Mouse (Mus musculus): Measurements from ENCODE around the gene Inka1.

Gene Inka1

DNA sequence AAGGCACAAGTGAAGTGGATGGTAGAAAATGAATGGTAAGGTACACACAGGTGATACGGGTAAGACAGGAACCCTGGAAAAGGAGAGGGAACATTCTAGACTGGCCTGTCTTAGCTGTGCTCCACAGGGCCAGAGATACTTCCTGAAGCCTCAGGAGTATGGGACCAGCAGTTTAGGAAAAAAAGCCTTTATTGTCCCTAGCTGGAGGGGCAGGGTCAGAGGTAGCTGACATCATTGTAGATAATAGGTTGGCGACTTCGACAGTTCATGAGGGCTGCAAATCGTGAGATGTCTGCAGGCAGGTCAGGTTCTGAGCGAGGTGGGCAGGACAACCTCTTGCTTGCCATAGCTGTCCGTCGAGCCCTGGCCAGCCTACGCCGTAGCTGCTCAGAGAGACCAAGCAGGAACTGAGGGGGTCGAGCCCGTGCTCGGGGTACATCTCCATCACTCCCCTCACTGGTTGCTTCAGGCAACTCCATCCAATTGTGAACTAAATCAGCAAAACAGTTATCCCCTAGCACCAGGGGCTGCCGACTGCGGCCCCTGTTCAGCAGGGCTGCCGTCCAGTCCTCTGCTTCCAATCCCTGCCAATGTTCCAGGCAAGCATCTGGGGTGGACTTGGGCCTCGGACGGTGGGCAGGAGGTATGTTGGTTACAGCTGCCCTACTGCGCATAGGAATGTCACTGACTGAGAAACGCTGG lies 1.5 kb downstream of the Inka1 start:
- DNase-seq (ENCODE audit: low read depth, low spot score) = no peak

DNA sequence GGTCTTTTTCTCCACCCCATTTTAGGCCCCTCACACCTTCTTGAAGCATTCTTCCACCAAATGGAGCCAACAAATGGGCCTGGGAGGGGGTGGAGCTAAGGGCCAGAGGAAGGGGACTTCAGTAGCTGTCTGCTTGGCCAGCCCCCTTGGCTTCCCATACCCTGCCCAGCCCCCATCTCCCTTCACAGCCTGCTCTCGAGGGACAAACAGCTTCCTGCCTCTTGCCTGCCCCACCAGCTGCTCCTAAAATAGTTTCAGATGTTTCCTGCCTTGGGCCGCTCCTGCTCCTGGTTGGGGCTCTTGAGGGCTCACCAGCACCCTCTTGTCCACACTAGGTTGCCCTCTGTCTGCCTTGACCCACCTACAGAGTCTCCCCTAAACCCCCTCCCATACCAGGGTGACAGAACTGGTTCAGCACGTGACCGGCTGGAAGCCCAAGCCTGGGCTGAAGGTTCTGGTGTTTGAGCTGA lies 2.2 kb downstream of the Inka1 start:
- no peak for DNase-seq (ENCODE audit: low read depth, low spot score)

DNA sequence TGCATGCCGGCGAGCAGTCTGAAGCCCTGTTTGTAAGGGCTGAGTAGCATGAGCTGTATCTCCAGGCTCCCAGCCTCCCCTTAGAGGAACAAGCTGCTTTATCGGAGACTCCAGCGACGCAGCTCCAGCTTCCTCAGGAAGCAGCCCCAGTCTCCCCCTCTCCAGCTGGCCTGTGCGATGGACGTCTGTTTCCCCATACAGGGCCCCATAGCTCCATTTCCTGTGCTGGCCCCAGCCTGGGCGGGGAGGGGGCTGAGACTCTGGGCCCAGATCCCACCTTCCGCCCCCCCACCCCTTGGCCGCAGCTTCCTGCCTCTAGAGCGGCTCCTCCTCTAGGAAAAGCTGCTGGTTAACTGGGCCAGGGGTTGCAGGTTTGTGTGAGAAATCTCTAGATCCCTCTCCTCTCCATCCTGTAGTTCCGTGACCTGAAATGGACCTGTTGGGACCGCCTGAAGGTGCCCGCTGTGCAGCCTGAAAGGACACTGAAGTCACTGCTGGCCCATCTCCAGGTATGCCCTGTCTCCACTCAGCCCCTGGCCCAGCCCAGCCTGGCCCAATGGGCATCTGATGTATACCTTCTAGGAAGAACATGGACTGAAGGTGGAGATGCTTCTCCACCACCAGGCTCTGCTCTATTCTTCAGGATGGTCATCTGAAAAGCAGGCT lies 2.9 kb downstream of the Inka1 start, which contains the start of gene Gm20661:
Gene Gm20661, plus strand, starts transcription at position 378 of the 666 bp plus-strand sequence.
- DNase-seq (ENCODE audit: low read depth, low spot score) = peak; percentile 53

DNA sequence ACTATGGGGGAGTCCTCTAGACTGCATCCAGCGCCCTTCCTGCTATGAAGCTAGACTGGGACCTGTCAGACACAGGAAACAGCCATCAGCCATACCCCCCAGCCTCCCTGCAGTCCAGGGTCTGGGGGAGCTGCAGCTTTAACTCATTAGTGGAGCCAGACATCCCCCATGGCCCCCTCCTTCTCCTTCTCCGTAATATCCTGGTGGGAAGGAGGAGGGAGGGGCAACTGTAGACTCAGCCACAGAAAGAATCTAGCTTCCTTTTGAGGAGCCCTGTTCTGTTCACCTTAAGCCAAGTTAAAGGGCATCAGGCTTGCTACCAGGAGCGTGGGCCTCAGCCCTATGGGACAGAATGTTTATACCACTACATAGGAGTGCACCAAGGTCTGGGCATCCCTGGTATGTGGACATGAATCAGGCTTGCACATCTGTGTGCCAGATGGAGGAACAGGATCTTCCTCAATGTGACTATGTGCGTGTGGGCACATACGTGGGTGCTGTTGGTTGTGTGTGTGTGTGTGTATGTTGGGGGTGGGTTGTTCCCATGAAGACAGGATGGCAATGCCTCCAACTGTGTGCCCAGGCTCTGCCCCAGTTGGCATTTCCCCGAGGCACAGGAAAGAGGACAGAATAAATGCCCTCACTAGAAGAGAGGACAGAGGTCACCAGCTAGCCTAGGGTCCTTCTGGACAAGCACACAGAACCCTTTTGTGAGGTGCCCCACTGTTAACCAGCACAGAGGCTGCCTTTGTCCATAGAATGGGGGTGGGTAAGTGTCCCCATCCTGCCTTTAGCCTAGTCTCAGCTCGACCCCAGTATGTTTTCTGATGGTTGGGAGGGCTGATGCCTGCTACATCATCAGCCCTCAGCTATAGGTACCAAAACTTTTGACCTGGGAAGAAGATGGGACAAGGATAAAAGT lies 3.7 kb downstream of the Inka1 start:
- DNase-seq (ENCODE audit: low read depth, low spot score) = no peak

DNA sequence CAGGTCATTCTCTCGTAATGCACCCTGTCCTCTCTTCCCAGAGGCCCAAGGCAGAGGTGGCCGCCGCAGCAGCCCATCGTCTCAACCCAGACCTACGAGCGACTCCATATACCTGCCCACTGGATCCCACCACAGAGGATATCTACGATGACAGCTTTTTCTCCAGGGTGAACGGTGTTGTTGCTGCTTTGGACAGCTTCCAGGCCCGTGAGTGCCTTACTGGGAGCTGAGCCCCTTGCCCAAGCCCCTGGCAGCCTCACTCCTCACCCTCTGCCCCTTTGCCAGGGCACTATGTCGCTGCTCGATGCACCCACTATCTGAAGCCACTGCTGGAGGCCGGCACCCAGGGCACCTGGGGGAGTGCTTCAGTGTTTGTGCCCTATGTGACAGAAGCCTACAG lies 6.9 kb downstream of the Inka1 start:
- DNase-seq (ENCODE audit: low read depth, low spot score) = no peak

DNA sequence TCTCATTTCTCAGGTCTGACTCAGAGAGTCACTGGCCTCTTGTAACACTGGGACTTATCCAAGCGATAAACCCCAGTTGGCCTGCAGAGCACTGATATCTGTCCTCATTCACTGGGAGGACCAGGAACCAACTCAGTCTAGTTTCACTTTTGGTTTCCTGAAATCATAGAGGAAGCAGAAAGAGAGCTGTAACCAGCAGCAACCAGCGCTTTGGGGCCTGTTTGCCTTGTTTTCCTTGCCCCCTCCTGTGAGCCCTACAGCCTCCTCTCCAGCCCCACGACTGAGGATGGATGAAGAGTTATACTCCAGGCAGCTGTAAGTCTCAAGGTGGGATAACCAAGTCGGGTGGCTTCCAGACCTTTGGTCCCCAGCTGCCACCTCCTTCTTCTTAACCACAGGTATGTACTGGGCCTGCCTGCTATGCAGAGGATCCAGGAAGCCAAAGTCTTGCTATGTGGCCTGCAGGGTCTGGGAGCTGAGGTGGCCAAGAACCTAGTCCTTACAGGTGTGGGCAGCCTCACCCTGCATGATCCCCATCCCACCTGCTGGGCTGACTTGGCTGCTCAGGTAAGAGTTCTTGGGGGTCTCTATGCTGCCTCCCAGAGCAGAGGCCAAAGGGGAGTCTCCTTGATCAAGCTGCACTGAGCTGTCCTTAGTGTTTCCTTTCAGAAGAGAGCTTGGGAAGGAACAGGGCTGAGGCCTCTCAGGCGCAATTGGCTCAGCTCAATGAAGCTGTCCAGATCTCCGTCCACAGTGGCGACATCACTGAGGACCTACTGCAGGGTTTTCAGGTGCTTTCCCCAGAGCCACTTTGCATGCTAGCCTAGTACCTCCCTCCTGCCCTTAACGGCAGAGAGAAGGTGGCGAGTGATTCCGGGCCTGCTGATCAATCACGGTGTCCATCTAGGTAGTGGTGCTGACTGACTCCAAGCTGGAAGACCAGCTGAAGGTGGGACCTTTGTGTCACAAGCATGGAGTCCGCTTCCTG lies 10.0 kb downstream of the Inka1 start, which contains the start of gene Uba7:
Gene Uba7, plus strand, starts transcription at position 107 of the 988 bp plus-strand sequence.
- no peak for DNase-seq (ENCODE audit: low read depth, low spot score)

DNA sequence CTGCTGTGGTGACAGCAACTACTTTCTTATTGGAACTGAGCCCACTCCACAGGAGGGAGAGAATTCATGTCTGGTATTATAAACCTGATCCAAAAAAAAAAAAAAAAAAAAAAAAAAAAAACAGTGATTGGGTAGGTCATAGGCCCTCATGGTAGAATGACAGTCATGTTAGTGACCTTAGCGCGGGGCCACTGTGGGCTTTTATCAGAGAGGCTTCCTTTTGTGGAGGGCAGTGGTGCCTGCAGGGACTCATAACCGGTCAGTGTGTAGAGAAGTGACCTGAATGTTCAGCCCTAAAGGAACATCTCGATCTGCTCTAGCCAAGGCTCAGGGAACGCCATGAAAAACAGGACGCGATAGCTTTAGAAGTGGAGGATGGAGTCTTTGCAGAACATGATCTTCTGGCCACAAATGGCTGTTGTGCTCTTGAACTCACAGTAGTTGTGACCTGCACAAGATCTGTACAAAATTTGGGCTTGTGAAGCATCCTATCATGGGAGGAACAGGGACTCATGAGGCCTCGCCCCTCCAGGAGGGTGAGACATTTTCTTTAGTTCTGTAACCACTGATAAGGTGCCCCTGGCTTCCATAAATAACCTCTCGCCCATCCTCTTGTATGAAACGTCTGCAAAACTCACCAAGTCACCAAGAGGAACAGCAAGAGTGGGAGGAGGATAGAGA lies 11.0 kb downstream of the Inka1 start:
- DNase-seq (ENCODE audit: low read depth, low spot score) = no peak

DNA sequence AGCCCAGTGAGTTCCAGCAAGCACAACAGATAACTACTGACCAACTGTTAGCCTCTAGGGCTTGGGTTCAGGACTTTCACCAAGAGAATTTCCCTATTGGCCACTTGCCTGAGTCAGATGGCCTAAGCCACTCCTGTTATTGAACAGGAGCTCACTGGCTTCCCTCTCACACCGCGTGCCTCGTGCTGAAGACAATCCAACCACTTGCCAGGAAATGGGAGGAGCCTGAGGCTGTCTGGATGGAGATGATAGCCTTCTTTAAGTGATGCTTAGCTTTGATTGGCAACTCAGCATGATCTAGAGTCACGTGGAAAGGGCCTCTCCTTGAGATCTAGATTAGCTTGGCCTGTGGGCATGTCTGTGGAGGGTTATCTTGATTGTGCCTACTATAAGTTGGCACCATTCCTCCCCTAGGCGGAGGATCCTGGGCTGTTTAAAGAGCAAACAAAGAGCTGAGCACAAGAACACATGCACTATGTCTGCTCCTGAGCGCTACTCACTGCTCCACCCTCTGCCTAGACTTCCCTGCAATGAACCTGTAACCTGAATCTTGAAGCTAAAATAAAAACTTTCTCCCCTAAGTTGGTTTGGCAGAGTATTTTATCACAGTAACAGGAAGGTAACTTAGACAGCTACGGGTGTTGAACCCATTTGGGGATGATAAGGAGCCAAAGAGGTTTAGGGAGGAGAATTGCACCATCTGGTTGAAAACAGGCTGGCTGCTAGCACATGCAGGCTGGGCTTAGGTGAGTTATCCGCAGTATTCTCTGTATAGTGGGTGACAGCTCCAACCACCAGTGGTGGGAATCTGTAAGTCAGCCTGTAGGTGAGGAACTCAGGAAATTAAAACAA lies 13.8 kb downstream of the Inka1 start:
- DNase-seq (ENCODE audit: low read depth, low spot score) = no peak

DNA sequence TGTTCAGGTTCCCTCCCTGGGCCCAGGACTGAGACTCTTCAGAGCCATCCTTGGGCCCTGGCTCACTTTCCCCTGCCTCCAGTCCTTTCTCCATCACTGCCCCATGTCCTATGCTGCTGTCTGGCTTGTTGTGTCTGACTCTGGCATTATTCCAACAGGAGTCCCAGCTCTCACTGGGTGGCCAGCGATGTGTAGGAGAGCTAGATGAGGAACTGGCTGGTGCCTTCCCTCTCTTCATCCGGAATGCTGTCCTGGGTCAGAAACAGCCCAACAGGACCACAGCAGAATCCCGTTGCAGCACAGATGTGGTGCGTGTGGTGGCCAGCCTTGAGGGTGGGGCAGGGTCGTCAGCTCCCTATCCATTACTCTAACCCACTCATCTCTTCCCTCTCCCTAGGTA lies 15.4 kb downstream of the Inka1 start:
- no peak for DNase-seq (ENCODE audit: low read depth, low spot score)

DNA sequence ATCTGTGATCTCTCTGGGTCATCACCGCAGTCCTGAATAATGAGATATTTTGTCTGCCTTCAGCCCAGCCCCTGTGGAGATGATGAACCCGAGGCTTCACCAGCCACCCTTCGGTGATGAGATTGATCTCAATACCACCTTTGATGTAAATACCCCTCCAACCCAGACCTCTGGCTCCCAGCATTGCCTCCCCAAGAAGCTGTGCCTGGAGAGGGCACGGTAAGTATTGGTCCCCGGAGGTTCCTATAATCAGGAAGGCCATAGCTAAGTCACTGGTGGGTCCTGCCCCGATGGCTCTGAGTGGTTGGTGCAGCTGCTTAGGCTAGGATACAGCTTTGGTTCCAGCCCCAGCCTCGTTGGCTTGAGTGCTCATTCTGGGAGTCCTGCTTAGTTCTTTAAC lies 17.1 kb downstream of the Inka1 start:
- no peak for DNase-seq (ENCODE audit: low read depth, low spot score)

DNA sequence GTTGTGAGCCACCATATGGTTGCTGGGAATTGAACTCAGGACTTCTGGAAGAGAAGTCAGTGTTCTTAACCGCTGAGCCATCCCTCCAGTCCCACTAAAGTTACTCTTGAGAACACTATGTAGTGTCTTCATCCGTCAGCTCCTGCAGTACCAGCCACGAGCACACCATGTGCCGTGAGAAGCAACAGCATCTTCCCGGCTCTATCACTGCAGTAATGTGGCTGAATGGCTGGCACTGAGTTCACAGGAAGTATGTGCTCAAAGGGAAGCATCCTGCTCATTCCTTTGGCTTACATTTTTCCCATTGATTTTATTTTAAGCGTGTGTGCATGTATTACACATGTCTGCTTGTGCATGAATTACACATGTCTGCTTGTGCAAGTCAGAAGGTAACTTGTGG lies 18.2 kb downstream of the Inka1 start:
- DNase-seq (ENCODE audit: low read depth, low spot score) = no peak

DNA sequence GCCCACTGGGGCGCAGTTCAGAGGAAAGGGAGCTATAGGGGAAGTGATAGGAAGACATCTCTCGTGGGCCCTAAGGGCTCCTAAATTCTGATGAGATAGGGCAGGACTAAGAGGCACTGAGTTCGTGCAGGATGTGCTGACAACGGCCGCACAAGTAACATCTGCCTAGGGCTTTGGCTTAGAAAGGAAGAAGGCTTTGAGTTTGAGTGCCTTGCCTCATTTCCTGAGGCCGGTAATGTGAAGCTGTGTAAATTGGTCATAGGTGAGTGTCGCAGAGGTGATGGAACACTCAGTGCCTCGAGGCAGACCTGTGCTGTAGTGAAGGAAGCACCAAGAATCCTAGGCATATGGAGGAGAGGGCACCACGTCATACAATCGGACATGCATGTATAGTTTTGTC lies 19.0 kb downstream of the Inka1 start:
- no peak for DNase-seq (ENCODE audit: low read depth, low spot score)

DNA sequence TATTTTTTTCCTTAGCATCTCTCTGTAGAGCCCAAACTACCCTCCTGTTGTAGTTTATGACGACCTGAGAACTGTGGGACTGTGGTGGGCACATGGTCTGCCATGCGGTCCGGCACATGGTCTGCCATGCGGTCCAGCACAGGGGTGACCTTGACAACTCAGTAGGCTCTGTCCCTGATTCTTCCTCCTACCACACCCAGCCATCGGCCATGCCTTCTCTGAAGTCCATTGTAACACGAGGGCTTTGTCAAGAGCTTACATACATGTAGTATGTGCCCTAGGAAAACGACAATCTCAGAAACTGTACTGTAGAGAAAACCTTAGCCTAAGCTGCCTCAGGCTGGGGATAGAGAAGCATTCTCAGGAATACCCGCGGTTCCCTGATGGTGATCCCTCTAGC lies 21.0 kb downstream of the Inka1 start:
- no peak for DNase-seq (ENCODE audit: low read depth, low spot score)

DNA sequence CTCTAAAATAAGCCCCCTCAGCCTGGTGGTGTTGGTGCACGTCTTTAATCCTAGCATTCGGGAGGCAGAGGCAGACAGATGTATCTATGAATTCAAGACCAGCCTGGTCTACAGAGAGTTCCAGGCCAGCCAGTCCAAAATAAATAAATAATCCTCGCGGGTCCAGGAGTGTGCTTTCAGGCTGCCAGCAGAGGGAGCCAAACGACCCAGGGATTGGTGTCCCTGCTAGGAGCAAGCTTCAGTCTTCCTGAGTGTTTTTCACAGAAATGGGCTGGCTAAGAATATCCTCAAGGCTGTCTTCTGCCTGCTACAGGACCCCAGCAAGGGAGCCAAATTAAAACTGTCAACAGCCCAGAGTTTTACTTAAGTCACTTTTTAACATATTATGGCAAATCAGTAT lies 22.0 kb downstream of the Inka1 start:
- DNase-seq (ENCODE audit: low read depth, low spot score) = no peak

DNA sequence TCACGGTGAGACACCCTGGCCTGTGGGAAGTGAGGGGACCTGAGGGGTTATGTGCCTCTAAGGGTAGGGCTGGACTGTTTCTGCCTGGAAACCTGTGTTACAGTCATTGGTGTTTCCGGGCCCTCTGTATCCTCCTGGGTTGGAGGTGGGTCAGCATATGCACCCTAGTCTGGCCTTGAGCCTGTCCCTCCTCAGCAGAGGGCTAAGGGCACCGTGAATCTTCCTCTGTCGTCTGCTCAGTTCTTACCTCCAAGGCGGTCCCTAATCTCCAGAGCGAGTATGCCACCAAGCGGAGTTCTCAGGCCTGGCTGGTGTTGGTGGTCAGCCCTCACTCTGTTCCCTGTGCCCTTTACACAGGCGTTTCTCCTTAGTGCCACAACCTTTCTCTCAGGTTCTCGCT lies 22.8 kb downstream of the Inka1 start:
- DNase-seq (ENCODE audit: low read depth, low spot score) = no peak

DNA sequence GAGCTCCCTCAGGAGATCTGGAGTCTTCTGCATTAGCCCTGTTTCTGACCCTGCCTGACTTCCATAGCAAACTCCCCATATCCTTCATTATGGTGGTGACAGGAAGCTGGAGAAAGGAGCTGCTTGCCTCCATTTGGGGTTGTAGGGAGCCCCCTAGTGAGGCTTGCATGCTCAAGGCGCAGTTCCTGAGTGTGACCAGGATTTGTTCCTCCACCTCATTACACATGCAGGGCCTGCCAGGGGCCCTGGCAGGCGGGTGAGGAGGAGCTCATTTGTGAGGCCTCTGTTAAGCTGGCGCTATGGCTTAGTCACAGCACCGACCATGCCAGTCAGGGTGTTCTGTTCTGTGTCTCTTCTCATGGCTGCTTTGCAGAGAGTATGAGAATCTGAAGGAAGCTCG lies 23.8 kb downstream of the Inka1 start:
- DNase-seq (ENCODE audit: low read depth, low spot score) = peak; percentile 80

DNA sequence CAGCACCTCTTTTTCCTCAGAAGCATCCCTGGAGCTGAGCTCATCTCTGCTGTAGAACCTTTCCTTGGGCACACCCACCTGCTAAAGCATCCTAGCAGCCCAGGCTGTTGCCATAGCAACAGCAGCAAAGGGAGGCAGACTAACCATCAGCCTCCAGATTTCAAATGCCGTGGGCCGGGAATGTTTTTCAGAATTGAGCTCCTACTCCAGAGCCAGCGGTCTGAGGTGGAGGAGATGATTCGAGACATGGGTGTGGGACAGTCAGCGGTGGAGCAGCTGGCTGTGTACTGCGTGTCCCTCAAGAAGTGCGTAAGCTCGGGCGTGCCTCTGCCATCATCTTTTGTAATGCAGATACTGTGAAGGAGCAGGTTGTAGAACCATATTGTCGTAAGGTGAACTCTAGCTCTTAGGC lies 24.3 kb downstream of the Inka1 start:
- peak; percentile 95 for DNase-seq (ENCODE audit: low read depth, low spot score)

DNA sequence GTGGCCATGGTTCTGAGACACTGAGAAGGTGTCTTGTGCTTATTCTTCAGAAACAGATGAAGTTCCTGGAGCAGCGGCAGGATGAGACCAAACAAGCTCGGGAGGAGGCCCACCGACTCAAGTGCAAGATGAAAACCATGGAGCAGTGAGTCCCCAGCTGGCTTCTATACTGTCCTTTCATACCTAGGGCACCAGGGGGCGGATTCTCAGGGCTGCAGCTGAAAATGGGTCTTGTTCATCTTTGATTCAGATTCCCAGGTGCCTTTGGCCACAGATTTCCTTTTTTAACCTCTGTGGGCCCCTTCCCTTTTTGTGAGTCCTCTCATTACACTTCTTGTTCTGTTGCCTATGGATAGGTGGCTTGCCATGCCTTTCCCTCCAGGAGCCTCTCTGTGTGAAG lies 24.8 kb downstream of the Inka1 start:
- no peak for DNase-seq (ENCODE audit: low read depth, low spot score)

DNA sequence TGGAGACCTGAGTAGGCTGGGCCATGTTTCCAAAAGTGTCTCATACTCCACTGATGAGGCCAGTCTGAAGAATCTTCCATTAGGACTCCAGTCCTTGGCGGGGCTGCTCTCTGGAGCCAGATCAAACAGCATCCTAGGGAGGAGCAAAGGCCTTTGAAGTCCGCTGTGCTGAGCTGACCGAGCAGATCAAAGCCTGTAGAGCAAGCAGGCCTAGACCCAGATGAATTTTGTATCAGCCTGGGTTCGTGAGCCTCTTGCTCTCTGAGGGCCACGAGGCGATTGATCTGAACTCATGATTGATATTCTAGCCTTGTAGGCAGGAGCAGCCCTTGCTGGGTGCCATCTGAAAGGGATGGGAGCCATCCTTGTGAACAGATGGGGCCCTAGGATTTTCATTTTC lies 25.8 kb downstream of the Inka1 start:
- DNase-seq (ENCODE audit: low read depth, low spot score) = no peak

All from telencephalon, adult 2 months (tissue).